Mouse (Mus musculus) embryonic fibroblast, embryonic 13.5 days (primary cell): Measurements from ENCODE around the gene Cmbl. TPM values are rescaled to one million over a fixed set of nuclear protein-coding genes. Genes with fewer than 3 reads are reported as not detected.

ENCODE experiments used
- H3K27ac ChIP-seq: 2 replicates; pipeline ENCODE4 v1.5.1; 2012; ENCODE audit warnings: low read length, control low read depth, inconsistent platforms; ENCODE audit not compliant: insufficient read depth
- H3K4me1 ChIP-seq: 2 replicates; pipeline ENCODE4 v1.6.1; 2011; ENCODE audit warnings: low read length; ENCODE audit not compliant: control insufficient read depth, insufficient read depth
- H3K4me3 ChIP-seq: 2 replicates; pipeline ENCODE4 v1.5.1; 2011; ENCODE audit warnings: mild to moderate bottlenecking, control low read depth, low read length; ENCODE audit not compliant: insufficient read depth
- CTCF ChIP-seq: IDR thresholded peaks from 2 replicates; pipeline ENCODE4 v1.5.1; 2011; ENCODE audit warnings: mild to moderate bottlenecking, control low read depth, low read length, moderate library complexity, borderline replicate concordance; ENCODE audit not compliant: insufficient read depth
- POLR2A ChIP-seq: IDR thresholded peaks from 2 replicates; pipeline ENCODE4 v1.6.1; 2011; ENCODE audit warnings: low read depth, mild to moderate bottlenecking, control low read depth, low read length, moderate library complexity
- polyA plus RNA-seq: library from polyadenylated mRNA; stranded (reverse); fragments of >200 nt; gene quantifications from 2 replicates; pipeline ENCODE4 v1.2.4, GENCODE M21; 2011; ENCODE audit warnings: low read depth; ENCODE audit not compliant: missing spikeins, insufficient read length

The Cmbl gene
- polyA plus RNA-seq, 1 experiment: 2.3 TPM

DNA sequence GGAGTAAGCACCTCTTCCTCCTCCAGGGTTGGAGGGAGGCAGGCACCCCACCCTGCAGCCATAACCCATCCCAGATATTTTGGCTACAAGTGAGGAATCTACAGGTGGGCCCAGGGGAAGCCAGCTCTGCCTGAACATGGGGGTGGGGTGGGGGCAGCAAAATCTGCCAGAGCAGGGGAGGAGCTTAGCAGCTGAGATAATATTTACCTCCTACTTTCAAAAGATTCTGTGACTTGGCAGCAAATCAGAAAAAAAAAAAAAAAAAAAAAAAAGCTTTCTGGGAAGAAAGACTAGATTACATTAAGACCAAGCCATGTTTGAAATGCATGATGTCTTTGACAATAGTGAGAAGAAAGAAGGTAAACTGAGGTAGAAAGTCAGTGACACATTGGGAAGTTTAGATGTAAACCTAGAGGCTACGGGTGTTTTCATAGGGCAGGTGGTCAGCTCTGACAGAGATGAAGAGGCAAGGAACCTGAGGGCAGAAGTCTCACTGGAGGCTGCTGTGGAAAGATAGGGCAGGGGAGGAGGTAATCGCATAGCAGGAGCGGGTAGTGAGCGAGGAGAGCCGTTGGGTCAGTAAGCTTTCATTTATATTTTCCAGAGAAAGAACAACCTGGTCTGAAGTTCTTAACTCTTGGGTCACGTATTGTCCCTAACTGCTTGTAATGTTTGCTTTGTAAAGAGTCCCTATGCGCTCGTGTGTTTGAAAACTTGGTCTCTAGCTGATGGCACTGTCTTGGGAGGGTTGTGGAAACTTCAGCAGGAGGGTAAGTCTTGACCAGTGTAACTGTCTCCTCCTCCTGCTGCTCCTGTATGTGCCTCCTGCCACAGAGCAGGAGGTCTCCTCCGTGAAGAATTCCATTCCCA is 25.3 kb upstream of the Cmbl start:
- TF ChIP-seq POLR2A: no peak
- no peak for TF ChIP-seq CTCF

GRCm38 (mm10) chr15:31540513-31540802 is 24.7 kb upstream of the Cmbl start:
- TF ChIP-seq CTCF: no peak
- TF ChIP-seq POLR2A: no peak
- no peak overlapping the region for H3K27ac ChIP-seq
- peaks cover 2% of the 10 kb centered on the region; the same call in 1 of the 2 replicates for H3K4me1 ChIP-seq
- H3K4me3 ChIP-seq: no peak overlapping the region

More for the DNA sequence above, 25.3 kb upstream of the Cmbl start:
- Histone ChIP-seq H3K27ac (no peak overlapping the region), H3K4me3 (no peak overlapping the region), H3K4me1 (peaks cover 2% of the 10 kb centered on the region; the same call in 1 of the 2 replicates)

DNA sequence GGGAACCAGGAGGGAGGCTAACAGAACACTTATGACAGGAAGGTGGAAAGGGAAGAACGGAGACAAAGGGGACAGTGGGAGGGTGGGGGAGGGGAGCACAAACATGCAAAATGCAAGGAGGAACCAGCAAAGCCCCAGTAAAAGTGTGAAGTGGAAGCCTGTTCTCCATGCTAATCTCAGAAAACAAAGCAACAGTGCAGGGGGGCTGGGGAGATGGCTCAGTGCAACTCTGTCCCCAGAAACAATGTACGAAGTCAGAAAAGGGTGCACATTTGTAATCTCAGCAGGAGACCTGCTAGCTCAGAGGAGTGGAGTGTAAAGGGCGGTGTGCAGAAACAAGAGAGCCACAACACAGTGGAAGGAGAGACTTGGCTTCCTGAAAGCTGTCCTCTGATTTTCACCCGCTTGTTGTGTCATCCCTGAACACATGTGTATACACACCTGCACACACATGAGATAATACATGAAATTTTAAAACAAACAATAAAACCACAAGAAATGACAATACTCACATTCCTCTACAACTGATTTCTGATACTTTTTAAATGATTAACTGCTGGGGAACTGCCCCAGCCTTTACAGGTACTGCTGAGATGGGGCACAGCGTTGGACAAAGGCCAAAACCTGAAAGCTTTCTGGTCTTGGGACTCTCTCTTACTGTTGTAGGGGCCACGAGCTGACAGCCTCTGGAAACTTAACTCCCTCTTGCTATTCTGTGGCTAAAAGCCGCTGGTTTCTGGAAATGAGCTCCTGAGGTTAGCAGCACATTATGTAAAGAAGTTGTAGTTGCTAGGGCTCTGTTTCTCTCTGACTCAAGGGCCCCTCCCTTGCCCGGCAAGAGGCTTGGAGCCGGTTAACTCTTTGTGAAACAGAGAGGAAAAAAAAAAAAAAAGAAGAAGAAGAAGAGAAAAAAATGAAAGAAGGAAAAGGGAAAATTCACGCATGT is 22.9 kb upstream of the Cmbl start:
- TF ChIP-seq POLR2A: no peak
- no peak for TF ChIP-seq CTCF
- no peak overlapping the region for H3K27ac ChIP-seq
- no peak overlapping the region for H3K4me3 ChIP-seq
- H3K4me1 ChIP-seq: peaks cover 4% of the 10 kb centered on the region; the same call in 1 of the 2 replicates

- TF ChIP-seq CTCF: no peak
- no peak for TF ChIP-seq POLR2A
- peaks cover 4% of the 10 kb centered on the region; the same call in 1 of the 2 replicates for H3K4me1 ChIP-seq
- no peak overlapping the region for H3K27ac ChIP-seq
- no peak overlapping the region for H3K4me3 ChIP-seq
Measured at GRCm38 (mm10) chr15:31543246-31543645, 21.9 kb upstream of the Cmbl start.

GRCm38 (mm10) chr15:31545058-31545457 is 20.1 kb upstream of the Cmbl start:
- TF ChIP-seq CTCF (no peak), POLR2A (no peak)
- Histone ChIP-seq H3K4me3 (no peak overlapping the region), H3K27ac (no peak overlapping the region), H3K4me1 (peaks cover 4% of the 10 kb centered on the region; the same call in 1 of the 2 replicates)

DNA sequence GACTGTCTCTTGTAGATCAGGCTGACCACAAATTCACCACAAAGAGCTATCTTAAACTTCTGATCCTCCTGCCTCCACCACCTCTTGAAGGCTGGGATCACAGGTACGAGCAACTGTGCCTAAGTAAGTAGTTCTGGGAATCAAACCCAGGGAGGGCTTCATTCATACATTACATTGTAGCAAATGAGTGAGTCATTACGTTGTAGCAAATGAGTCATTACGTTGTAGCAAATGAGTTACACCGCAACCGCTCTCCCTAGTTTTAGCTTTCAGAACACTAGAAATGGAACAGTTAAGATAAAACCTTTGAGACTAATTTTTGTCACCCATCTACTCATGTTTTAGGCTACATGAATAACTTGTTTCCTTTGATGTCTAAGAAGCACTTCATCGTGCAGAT is 18.9 kb upstream of the Cmbl start:
- TF ChIP-seq CTCF (no peak), POLR2A (no peak)
- no peak overlapping the region for H3K4me3 ChIP-seq
- peaks cover 4% of the 10 kb centered on the region; the same call in 1 of the 2 replicates for H3K4me1 ChIP-seq
- H3K27ac ChIP-seq: no peak overlapping the region

DNA sequence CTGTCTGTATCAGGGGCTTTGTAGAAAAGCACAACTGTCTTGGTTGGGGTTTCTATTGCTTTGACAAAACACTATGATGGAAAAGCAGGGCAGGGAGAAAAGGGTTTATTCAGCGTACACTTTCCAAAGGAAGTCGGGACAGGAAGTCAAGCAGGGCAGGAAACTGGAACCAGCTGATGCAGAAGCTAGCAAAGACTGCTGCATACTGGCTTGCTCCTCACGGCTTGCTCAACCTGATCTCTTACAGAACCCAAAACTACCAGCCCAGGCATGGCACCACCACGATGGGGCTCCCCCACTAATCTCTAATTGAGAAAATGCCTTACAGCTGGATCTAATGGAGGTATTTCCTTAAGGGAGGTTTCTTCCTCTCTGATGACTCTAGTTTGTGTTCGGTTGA is 17.8 kb upstream of the Cmbl start:
- peaks cover 2% of the 10 kb centered on the region; the same call in 1 of the 2 replicates for H3K4me1 ChIP-seq
- H3K4me3 ChIP-seq: no peak overlapping the region
- H3K27ac ChIP-seq: no peak overlapping the region
- TF ChIP-seq POLR2A (no peak), CTCF (no peak)

DNA sequence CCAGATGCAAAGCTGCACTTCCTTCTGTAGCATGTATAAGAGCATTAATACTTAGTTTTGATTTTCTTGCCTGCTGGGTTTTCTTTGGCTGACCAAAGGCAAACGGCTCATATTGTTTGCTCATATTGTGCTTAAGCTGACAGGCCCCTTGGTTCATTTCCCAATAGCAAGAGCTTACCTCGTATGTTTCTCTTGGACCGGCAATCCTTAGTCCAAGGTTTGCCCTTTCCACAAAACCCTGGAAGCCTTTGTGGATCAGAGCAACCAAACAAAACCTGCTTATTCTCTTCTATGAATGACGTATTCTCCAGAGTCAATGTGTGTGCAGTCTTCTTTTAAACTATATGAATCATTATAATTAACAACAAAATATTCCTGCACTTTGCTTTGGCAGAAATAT is 14.8 kb upstream of the Cmbl start:
- TF ChIP-seq POLR2A: no peak
- no peak for TF ChIP-seq CTCF
- Histone ChIP-seq H3K4me1 (peaks cover 2% of the 10 kb centered on the region; the same call in 1 of the 2 replicates), H3K27ac (no peak overlapping the region), H3K4me3 (no peak overlapping the region)

DNA sequence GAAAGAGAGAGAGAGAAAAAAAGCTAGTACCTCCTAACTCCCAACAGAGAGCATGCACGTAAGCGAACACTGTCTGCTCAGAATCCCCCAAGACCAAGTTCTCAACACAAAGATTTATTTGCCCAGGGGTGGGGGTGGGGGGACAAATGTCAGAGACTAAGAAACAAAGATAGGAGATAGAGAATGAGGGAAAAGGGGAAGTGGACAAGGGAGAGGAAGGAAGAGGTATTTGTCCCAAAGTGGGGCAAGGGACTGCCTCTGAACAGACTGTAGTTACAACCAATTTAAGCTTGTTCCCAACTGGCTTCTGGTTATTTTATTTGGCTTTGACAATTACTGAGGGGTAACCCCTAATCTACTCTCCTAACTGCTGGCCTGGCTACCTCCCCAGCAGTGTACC is 10.3 kb upstream of the Cmbl start:
- Histone ChIP-seq H3K4me1 (no peaks in the 10 kb centered on the region), H3K4me3 (no peak overlapping the region), H3K27ac (no peak overlapping the region)
- TF ChIP-seq POLR2A (no peak), CTCF (no peak)
